Mouse (Mus musculus) adrenal gland, postnatal 10 days (tissue): ENCODE data around the gene Smad5. TPM values are rescaled to one million over a fixed set of nuclear protein-coding genes. Genes with fewer than 3 reads are reported as not detected.

Source experiments
- total RNA-seq, 2 experiments: library from RNA; stranded (reverse); gene quantifications; 2 replicates each; pipeline ENCODE4 v1.2.3; 2021

The Smad5 gene
- total RNA-seq, 2 experiments from 2014 or later, result 51.6 to 59.0 TPM

Other genes with a start within 250 kb of the Smad5 start
- gene Il9, start 220.8 kb upstream of the Smad5 start, total RNA-seq, result not detected
- gene Fbxl21, start 180.5 kb upstream of the Smad5 start, total RNA-seq, result 1 to 10 TPM; 2.5 to 4.5 TPM
- gene Lect2, start 154.5 kb upstream of the Smad5 start, total RNA-seq, result 10 to 100 TPM; 31.2 to 68.1 TPM
- 10 to 100 TPM; 52.0 to 57.7 TPM for gene Tgfbi, start 93.5 kb upstream of the Smad5 start, total RNA-seq
- under 1 TPM in 1 of 2 experiments, not detected in 1; 0.24 TPM for gene Gm45623, start 50.8 kb downstream of the Smad5 start, total RNA-seq
- under 1 TPM; 0.21 to 0.42 TPM for gene Trpc7, start 193.0 kb downstream of the Smad5 start, total RNA-seq